Mouse (Mus musculus) lung, embryonic 16.5 days (tissue): ENCODE measurements at regions not wholly inside any gene's neighbourhood (a gene's known extent, or its start where the extent isn't known, plus 50 kb on each side); places are given as distances from the start of the nearest gene placed in this dataset.
"Not testable (repeated sequence)": the region's sequence is repeated elsewhere in the genome, so short reads cannot be mapped to it uniquely, and the experiment has no call there.

ENCODE experiments used
- ATAC-seq: fragments of 200-750 bp; cut with Nextera tagmentation; 2 replicates; pipeline ENCODE4 v1.8.0; 2017; ENCODE audit warnings: low read depth, mild to moderate bottlenecking, moderate library complexity
- H3K27ac ChIP-seq: fragments of 300-500 bp; sonication (generic); 2 replicates; pipeline ENCODE4 v1.5.1; 2014; ENCODE audit warnings: mild to moderate bottlenecking, control low read depth, low read length
- H3K27me3 ChIP-seq: fragments of 300-500 bp; sonication (generic); 2 replicates; pipeline ENCODE4 v1.6.1; 2014; ENCODE audit warnings: low read depth, low read length, mixed read lengths; ENCODE audit not compliant: control insufficient read depth, insufficient read depth
- H3K36me3 ChIP-seq: fragments of 300-500 bp; sonication (generic); 2 replicates; pipeline ENCODE4 v1.6.1; 2014; ENCODE audit warnings: low read length; ENCODE audit not compliant: control insufficient read depth, insufficient read depth
- H3K4me1 ChIP-seq: fragments of 300-500 bp; sonication (generic); replicated peaks from 2 replicates; pipeline ENCODE4 v1.6.1; 2014; ENCODE audit warnings: low read length, mixed read lengths; ENCODE audit not compliant: control insufficient read depth, insufficient read depth
- H3K4me2 ChIP-seq: fragments of 300-500 bp; sonication (generic); 2 replicates; pipeline ENCODE4 v1.6.1; 2014; ENCODE audit warnings: low read depth, low read length, control low read depth
- H3K4me3 ChIP-seq: fragments of 300-500 bp; sonication (generic); 2 replicates; pipeline ENCODE4 v1.5.1; 2014; ENCODE audit warnings: mild to moderate bottlenecking, low read length, control low read depth
- H3K9ac ChIP-seq: fragments of 300-500 bp; sonication (generic); 2 replicates; pipeline ENCODE4 v1.6.1; 2014; ENCODE audit warnings: low read length, control low read depth
- H3K9me3 ChIP-seq: fragments of 300-500 bp; sonication (generic); 2 replicates; pipeline ENCODE4 v1.6.1; 2016; ENCODE audit warnings: low read length; ENCODE audit not compliant: control insufficient read depth
- WGBS: fragments of 180-500 bp; shearing (Covaris S2); extraction: QIAGEN DNeasy Blood & Tissue Kit; methylation state at CpG from one replicate; pipeline ENCODE4 v1.1.7; 2014; 5-methylcytosine and 5-hydroxymethylcytosine counted together

GRCm38 (mm10) chr2:72655864-72656263 lies 179.9 kb downstream of the Cdca7 start:
- no peaks in the 10 kb centered on the region for H3K36me3 ChIP-seq
- H3K27me3 ChIP-seq = no peaks in the 10 kb centered on the region
- H3K27ac ChIP-seq = no peak overlapping the region
- no peak for ATAC-seq
- H3K4me1 ChIP-seq = no peaks in the 10 kb centered on the region
- no peak overlapping the region for H3K4me3 ChIP-seq
- H3K9me3 ChIP-seq = no peaks in the 10 kb centered on the region
- H3K9ac ChIP-seq = no peak overlapping the region
- no peak overlapping the region for H3K4me2 ChIP-seq
- 77% methylated on average over 9 of the region's 9 CpGs for WGBS

GRCm38 (mm10) chr2:72657101-72657920 lies 181.4 kb downstream of the Cdca7 start:
- 0 out of 2 replicates have a peak, but pooled peaks cover 3% of the 10 kb centered on the region for H3K9me3 ChIP-seq
- no peaks in the 10 kb centered on the region for H3K36me3 ChIP-seq
- H3K4me2 ChIP-seq = no peak overlapping the region
- H3K4me1 ChIP-seq = no peaks in the 10 kb centered on the region
- no peak overlapping the region for H3K4me3 ChIP-seq
- ATAC-seq = peak; percentile 88
- peak overlapping the region; percentile 9; the same call in 1 of the 2 replicates for H3K27ac ChIP-seq
- no peaks in the 10 kb centered on the region for H3K27me3 ChIP-seq
- no peak overlapping the region for H3K9ac ChIP-seq
- WGBS = 46% methylated on average over 10 of the region's 10 CpGs

GRCm38 (mm10) chr2:72662396-72662795 lies 186.4 kb downstream of the Cdca7 start:
- WGBS = 61% methylated on average over 7 of the region's 7 CpGs
- Histone ChIP-seq H3K27ac (peak overlapping the region; percentile 67), H3K4me3 (no peak overlapping the region)

GRCm38 (mm10) chr2:72662979-72663780 lies 187.2 kb downstream of the Cdca7 start:
- Histone ChIP-seq H3K9me3 (0 out of 2 replicates have a peak, but pooled peaks cover 3% of the 10 kb centered on the region), H3K4me3 (no peak overlapping the region), H3K4me1 (no peaks in the 10 kb centered on the region), H3K9ac (no peak overlapping the region), H3K27me3 (no peaks in the 10 kb centered on the region), H3K27ac (peak overlapping the region; percentile 67), H3K36me3 (no peaks in the 10 kb centered on the region), H3K4me2 (no peak overlapping the region)
- 49% methylated on average over 8 of the region's 8 CpGs for WGBS
- ATAC-seq = peak; percentile 76

More at GRCm38 (mm10) chr2:72662396-72662795, 186.4 kb downstream of the Cdca7 start:
- H3K36me3 ChIP-seq = no peaks in the 10 kb centered on the region
- H3K9ac ChIP-seq = no peak overlapping the region
- H3K4me2 ChIP-seq = no peak overlapping the region
- H3K4me1 ChIP-seq = no peaks in the 10 kb centered on the region
- H3K27me3 ChIP-seq = no peaks in the 10 kb centered on the region
- ATAC-seq = peak; percentile 41
- 0 out of 2 replicates have a peak, but pooled peaks cover 3% of the 10 kb centered on the region for H3K9me3 ChIP-seq

- H3K4me1 ChIP-seq, H3K9me3 ChIP-seq, H3K9ac ChIP-seq, H3K4me3 ChIP-seq, H3K36me3 ChIP-seq, H3K4me2 ChIP-seq, H3K27ac ChIP-seq, H3K27me3 ChIP-seq, ATAC-seq: not testable (repeated sequence)
- 95% methylated on average over 16 of the region's 16 CpGs for WGBS
Observed at GRCm38 (mm10) chr2:72667396-72667795, 191.4 kb downstream of the Cdca7 start.

GRCm38 (mm10) chr2:72672908-72673901 lies 197.2 kb downstream of the Cdca7 start:
- H3K9me3 ChIP-seq = no peaks in the 10 kb centered on the region
- no peak overlapping the region for H3K9ac ChIP-seq
- H3K27ac ChIP-seq = 0 out of 2 replicates have a peak overlapping the region, but pooled peaks have one; percentile 17
- H3K4me2 ChIP-seq = no peak overlapping the region
- ATAC-seq = peak; percentile 72
- WGBS = 52% methylated on average over 13 of the region's 13 CpGs
- peaks cover 4% of the 10 kb centered on the region; the same call in 1 of the 2 replicates for H3K4me1 ChIP-seq
- H3K36me3 ChIP-seq = no peaks in the 10 kb centered on the region
- no peak overlapping the region for H3K4me3 ChIP-seq
- no peaks in the 10 kb centered on the region; the same call in 1 of the 2 replicates for H3K27me3 ChIP-seq

- ATAC-seq = peak; percentile 96
- Histone ChIP-seq H3K9me3 (no peaks in the 10 kb centered on the region), H3K4me2 (no peak overlapping the region), H3K4me3 (no peak overlapping the region), H3K27ac (0 out of 2 replicates have a peak overlapping the region, but pooled peaks have one; percentile 21), H3K36me3 (no peaks in the 10 kb centered on the region), H3K4me1 (peaks cover 4% of the 10 kb centered on the region; the same call in 1 of the 2 replicates), H3K9ac (no peak overlapping the region), H3K27me3 (no peaks in the 10 kb centered on the region; the same call in 1 of the 2 replicates)
- 19% methylated on average over 4 of the region's 4 CpGs for WGBS
Observed at GRCm38 (mm10) chr2:72674229-72674628, 198.3 kb downstream of the Cdca7 start.

GRCm38 (mm10) chr2:72674856-72675440 lies 199.0 kb downstream of the Cdca7 start:
- Histone ChIP-seq H3K4me3 (no peak overlapping the region), H3K4me1 (peaks cover 4% of the 10 kb centered on the region; the same call in 1 of the 2 replicates), H3K36me3 (no peaks in the 10 kb centered on the region), H3K9ac (no peak overlapping the region), H3K27me3 (no peaks in the 10 kb centered on the region; the same call in 1 of the 2 replicates), H3K9me3 (no peaks in the 10 kb centered on the region), H3K4me2 (no peak overlapping the region), H3K27ac (0 out of 2 replicates have a peak overlapping the region, but pooled peaks have one; percentile 21)
- 57% methylated on average over 6 of the region's 6 CpGs for WGBS
- no peak for ATAC-seq
